Mouse (Mus musculus) cerebellum, adult 2 months (tissue): Measurements from ENCODE around the gene Gm48552. TPM values are rescaled to one million over a fixed set of nuclear protein-coding genes. Genes with fewer than 3 reads are reported as not detected.

Experiments
- DNase-seq, 2 experiments: peaks; one replicate each; pipeline ENCODE4 v3.0.0; 2021
- H3K27ac ChIP-seq: fragments of 200-500 bp; 2 replicates; pipeline ENCODE4 v1.5.1; 2012; ENCODE audit warnings: low read length, control low read depth, inconsistent platforms; ENCODE audit not compliant: insufficient read depth
- H3K27me3 ChIP-seq: fragments of 200-500 bp; 2 replicates; pipeline ENCODE4 v1.6.1; 2012; ENCODE audit warnings: inconsistent platforms, mild to moderate bottlenecking, low read length, moderate library complexity; ENCODE audit not compliant: control insufficient read depth, insufficient read depth
- H3K4me1 ChIP-seq: fragments of 200-500 bp; 2 replicates; pipeline ENCODE4 v1.6.1; 2011; ENCODE audit warnings: low read length; ENCODE audit not compliant: control insufficient read depth, insufficient read depth
- H3K4me3 ChIP-seq: fragments of 200-500 bp; replicated peaks from 2 replicates; pipeline ENCODE3; 2011; ENCODE audit warnings: mild to moderate bottlenecking, low read depth, low read length, control low read depth; ENCODE audit not compliant: insufficient read depth
- CTCF ChIP-seq: fragments of 200-500 bp; IDR thresholded peaks from 2 replicates; pipeline ENCODE4 v1.5.1; 2011; ENCODE audit warnings: low read depth, mild to moderate bottlenecking, control low read depth, low read length, moderate library complexity, borderline replicate concordance; ENCODE audit not compliant: insufficient read depth
- POLR2A ChIP-seq: fragments of 200-500 bp; IDR thresholded peaks from 2 replicates; pipeline ENCODE4 v1.6.1; 2011; ENCODE audit warnings: low read length, control low read depth, borderline replicate concordance; ENCODE audit not compliant: insufficient read depth
- WGBS: fragments of 180-500 bp; shearing (Covaris S2); methylation state at CpG from one replicate; pipeline ENCODE4 v1.1.7; 2018; 5-methylcytosine and 5-hydroxymethylcytosine counted together
- polyA plus RNA-seq: library from polyadenylated mRNA; depleted of rRNA; stranded (reverse); fragments of >200 nt; gene quantifications from 2 replicates; pipeline ENCODE4 v1.2.3, GENCODE M21; 2012; rRNA removed

Gene Gm48552
- polyA plus RNA-seq, 1 experiment: 13.8 TPM

GRCm38 (mm10) chr10:81430831-81431525 is 42.2 kb downstream of the Gm48552 start:
- WGBS: under 1% methylated on average over 67 of the region's 70 CpGs
- Histone ChIP-seq H3K4me1 (peaks cover 56% of the 10 kb centered on the region), H3K4me3 (peak overlapping the region; percentile 83), H3K27me3 (no peaks in the 10 kb centered on the region), H3K27ac (peak overlapping the region; percentile 91)
- DNase-seq: peak; percentile 89 to 90
- no peak for TF ChIP-seq CTCF
- TF ChIP-seq POLR2A: peak; percentile 72

GRCm38 (mm10) chr10:81431526-81432168 is 42.8 kb downstream of the Gm48552 start:
- Histone ChIP-seq H3K27ac (peak overlapping the region; percentile 72), H3K27me3 (no peaks in the 10 kb centered on the region), H3K4me1 (peaks cover 57% of the 10 kb centered on the region), H3K4me3 (peak overlapping the region; percentile 83)
- DNase-seq: peak in 1 of 2 experiments; percentile 70
- 17% methylated on average over 15 of the region's 15 CpGs for WGBS
- TF ChIP-seq POLR2A (no peak), CTCF (no peak)

- peak overlapping the region; percentile 16; the same call in 1 of the 2 replicates for H3K27ac ChIP-seq
- H3K27me3 ChIP-seq: no peaks in the 10 kb centered on the region
- no peak for DNase-seq
- 42% methylated on average over 21 of the region's 21 CpGs for WGBS
- TF ChIP-seq POLR2A (no peak), CTCF (no peak)
- H3K4me3 ChIP-seq: peak overlapping the region; percentile 53
- peaks cover 55% of the 10 kb centered on the region for H3K4me1 ChIP-seq
Measured at GRCm38 (mm10) chr10:81432169-81432867, 43.5 kb downstream of the Gm48552 start.

- peak overlapping the region; percentile 74 for H3K27ac ChIP-seq
Measured at GRCm38 (mm10) chr10:81432868-81433262, 44.1 kb downstream of the Gm48552 start.

GRCm38 (mm10) chr10:81433541-81434289 is 44.9 kb downstream of the Gm48552 start:
- Histone ChIP-seq H3K27ac (peak overlapping the region; percentile 8; the same call in 1 of the 2 replicates), H3K4me3 (peak overlapping the region; percentile 3), H3K4me1 (peaks cover 45% of the 10 kb centered on the region), H3K27me3 (no peaks in the 10 kb centered on the region)
- TF ChIP-seq POLR2A (no peak), CTCF (no peak)
- DNase-seq: peak; percentile 52 to 56
- WGBS: 18% methylated on average over 26 of the region's 26 CpGs

More at GRCm38 (mm10) chr10:81432868-81433262, 44.1 kb downstream of the Gm48552 start:
- peaks cover 52% of the 10 kb centered on the region for H3K4me1 ChIP-seq
- DNase-seq: peak; percentile 93 to 98
- peak overlapping the region; percentile 53 for H3K4me3 ChIP-seq
- TF ChIP-seq CTCF (no peak), POLR2A (peak; percentile 32; the same call in 1 of the 2 replicates)
- H3K27me3 ChIP-seq: no peaks in the 10 kb centered on the region
- WGBS: under 1% methylated on average over 17 of the region's 17 CpGs

- DNase-seq: peak; percentile 33 to 40
- Histone ChIP-seq H3K27me3 (no peaks in the 10 kb centered on the region), H3K4me1 (peaks cover 41% of the 10 kb centered on the region), H3K4me3 (no peak overlapping the region), H3K27ac (peak overlapping the region; percentile 54)
- WGBS: 30% methylated on average over 15 of the region's 15 CpGs
- no peak for TF ChIP-seq POLR2A
- TF ChIP-seq CTCF: no peak
Measured at GRCm38 (mm10) chr10:81434361-81435263, 45.8 kb downstream of the Gm48552 start.

GRCm38 (mm10) chr10:81435436-81435835 is 46.6 kb downstream of the Gm48552 start:
- TF ChIP-seq CTCF: no peak
- no peak for TF ChIP-seq POLR2A
- 2% methylated on average over 3 of the region's 3 CpGs for WGBS
- H3K27ac ChIP-seq: peak overlapping the region; percentile 54

More at GRCm38 (mm10) chr10:81435436-81435835, 46.6 kb downstream of the Gm48552 start:
- Histone ChIP-seq H3K4me1 (peaks cover 41% of the 10 kb centered on the region), H3K27me3 (no peaks in the 10 kb centered on the region), H3K4me3 (no peak overlapping the region)
- peak; percentile 85 to 90 for DNase-seq

Other genes starting within 250 kb of the Gm48552 start
- 34.8 and 36.0 TPM in 2 replicates for gene Pias4, start 221.1 kb upstream of the Gm48552 start, polyA plus RNA-seq
- 1,163 and 1,164 TPM in 2 replicates for gene Eef2, start 212.4 kb upstream of the Gm48552 start, polyA plus RNA-seq
- 70.7 and 73.0 TPM in 2 replicates for gene Dapk3, start 206.0 kb upstream of the Gm48552 start, polyA plus RNA-seq
- gene 4930442H23Rik, start 205.2 kb upstream of the Gm48552 start, polyA plus RNA-seq: not detected in 2 replicates
- gene Nmrk2, start 187.0 kb upstream of the Gm48552 start, polyA plus RNA-seq: 0.16 and 0.33 TPM in 2 replicates
- gene Atcay, start 158.2 kb upstream of the Gm48552 start, polyA plus RNA-seq: 115 and 122 TPM in 2 replicates
- gene Zfr2, start 155.8 kb upstream of the Gm48552 start, polyA plus RNA-seq: 77.6 and 79.6 TPM in 2 replicates
- 124 and 141 TPM in 2 replicates for gene Matk, start 136.1 kb upstream of the Gm48552 start, polyA plus RNA-seq
- gene Mrpl54, start 122.1 kb upstream of the Gm48552 start, polyA plus RNA-seq: 81.4 and 84.9 TPM in 2 replicates
- gene Apba3, start 122.0 kb upstream of the Gm48552 start, polyA plus RNA-seq: 61.8 and 63.9 TPM in 2 replicates
- gene Tjp3, start 97.4 kb upstream of the Gm48552 start, polyA plus RNA-seq: 0.51 and 1.2 TPM in 2 replicates
- gene Pip5k1c, start 96.0 kb upstream of the Gm48552 start, polyA plus RNA-seq: 288 and 314 TPM in 2 replicates
- gene Cactin, start 67.9 kb upstream of the Gm48552 start, polyA plus RNA-seq: 36.3 and 36.9 TPM in 2 replicates
- gene Tbxa2r, start 60.3 kb upstream of the Gm48552 start, polyA plus RNA-seq: 2.2 and 3.2 TPM in 2 replicates
- 0.97 and 1.0 TPM in 2 replicates for gene Gipc3, start 45.7 kb upstream of the Gm48552 start, polyA plus RNA-seq
- 42.7 and 43.4 TPM in 2 replicates for gene Hmg20b, start 38.5 kb upstream of the Gm48552 start, polyA plus RNA-seq
- gene Mfsd12, start 31.5 kb upstream of the Gm48552 start, polyA plus RNA-seq: 34.8 and 35.0 TPM in 2 replicates
- 0.24 and 0.36 TPM in 2 replicates for gene 4930404N11Rik, start 23.2 kb upstream of the Gm48552 start, polyA plus RNA-seq
- 75.8 and 81.5 TPM in 2 replicates for gene Fzr1, start 10.5 kb upstream of the Gm48552 start, polyA plus RNA-seq
- 87.7 and 93.1 TPM in 2 replicates for gene Dohh, start 4.6 kb upstream of the Gm48552 start, polyA plus RNA-seq
- 10.2 and 10.8 TPM in 2 replicates for gene Gm48551, start 4.5 kb upstream of the Gm48552 start, polyA plus RNA-seq
- 1.2 and 1.7 TPM in 2 replicates for gene Smim24, start 4.0 kb downstream of the Gm48552 start, polyA plus RNA-seq
- gene Nfic, start 66.6 kb downstream of the Gm48552 start, polyA plus RNA-seq: 103 and 108 TPM in 2 replicates
- 57.3 and 60.6 TPM in 2 replicates for gene Celf5, start 93.7 kb downstream of the Gm48552 start, polyA plus RNA-seq
- gene Ncln, start 107.4 kb downstream of the Gm48552 start, polyA plus RNA-seq: 112 and 116 TPM in 2 replicates
- gene S1pr4, start 111.1 kb downstream of the Gm48552 start, polyA plus RNA-seq: 0.67 and 1.1 TPM in 2 replicates
- gene Gna15, start 135.2 kb downstream of the Gm48552 start, polyA plus RNA-seq: 1.3 and 1.4 TPM in 2 replicates
- 105 and 107 TPM in 2 replicates for gene Gna11, start 156.2 kb downstream of the Gm48552 start, polyA plus RNA-seq
- 1,117 and 1,168 TPM in 2 replicates for gene Aes, start 170.5 kb downstream of the Gm48552 start, polyA plus RNA-seq
- gene Tle2, start 185.6 kb downstream of the Gm48552 start, polyA plus RNA-seq: 282 and 321 TPM in 2 replicates
- 8.7 and 9.6 TPM in 2 replicates for gene Tle6, start 212.1 kb downstream of the Gm48552 start, polyA plus RNA-seq
- gene BC025920, start 217.3 kb downstream of the Gm48552 start, polyA plus RNA-seq: 3.6 and 3.7 TPM in 2 replicates
- 35.4 and 38.5 TPM in 2 replicates for gene Sirt6, start 238.8 kb downstream of the Gm48552 start, polyA plus RNA-seq
- 121 and 130 TPM in 2 replicates for gene Ankrd24, start 239.5 kb downstream of the Gm48552 start, polyA plus RNA-seq